Mouse (Mus musculus) spleen, adult 2 months (tissue): ENCODE results near the gene Icos.
A peak's percentile ranks its signal among the peaks of the same experiment; 100 is the strongest.

Source experiments
- CTCF ChIP-seq: fragments of 200-500 bp; IDR thresholded peaks from 2 replicates; pipeline ENCODE4 v1.5.1; 2011; ENCODE audit warnings: mild to moderate bottlenecking, inconsistent platforms; ENCODE audit not compliant: insufficient read depth, insufficient read length, insufficient replicate concordance; ENCODE audit errors: extremely low read depth
- POLR2A ChIP-seq: fragments of 200-500 bp; IDR thresholded peaks from 2 replicates; pipeline ENCODE4 v1.6.1; 2011; ENCODE audit warnings: low read depth, low read length, inconsistent platforms

DNA sequence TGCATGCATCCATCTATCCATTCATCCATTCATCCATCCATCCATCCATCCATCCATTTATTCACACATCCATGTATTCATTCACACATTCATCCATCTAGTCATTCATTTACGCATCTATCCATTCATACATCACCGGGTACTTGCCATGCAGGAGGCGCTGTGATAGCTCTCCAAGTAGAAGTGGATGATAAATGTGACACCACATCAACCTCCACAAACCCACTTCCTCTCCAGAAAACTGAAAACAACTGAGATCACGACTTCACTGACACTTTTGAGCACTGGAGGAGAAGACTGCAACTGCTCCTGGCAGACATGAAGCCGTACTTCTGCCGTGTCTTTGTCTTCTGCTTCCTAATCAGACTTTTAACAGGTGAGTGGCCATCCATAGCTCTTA is at the start of gene Icos:
- TF ChIP-seq CTCF (no peak), POLR2A (peak; percentile 37; the same call in 1 of the 2 replicates)
